Mouse (Mus musculus): ENCODE data around the gene Mrpl54. TPM values are rescaled to one million over a fixed set of nuclear protein-coding genes. Genes with fewer than 3 reads are reported as not detected.

Mrpl54 gene
- 100 to 1,000 TPM; 111 to 132 TPM for polyA plus RNA-seq (2017; shearing (Covaris generic))

DNA sequence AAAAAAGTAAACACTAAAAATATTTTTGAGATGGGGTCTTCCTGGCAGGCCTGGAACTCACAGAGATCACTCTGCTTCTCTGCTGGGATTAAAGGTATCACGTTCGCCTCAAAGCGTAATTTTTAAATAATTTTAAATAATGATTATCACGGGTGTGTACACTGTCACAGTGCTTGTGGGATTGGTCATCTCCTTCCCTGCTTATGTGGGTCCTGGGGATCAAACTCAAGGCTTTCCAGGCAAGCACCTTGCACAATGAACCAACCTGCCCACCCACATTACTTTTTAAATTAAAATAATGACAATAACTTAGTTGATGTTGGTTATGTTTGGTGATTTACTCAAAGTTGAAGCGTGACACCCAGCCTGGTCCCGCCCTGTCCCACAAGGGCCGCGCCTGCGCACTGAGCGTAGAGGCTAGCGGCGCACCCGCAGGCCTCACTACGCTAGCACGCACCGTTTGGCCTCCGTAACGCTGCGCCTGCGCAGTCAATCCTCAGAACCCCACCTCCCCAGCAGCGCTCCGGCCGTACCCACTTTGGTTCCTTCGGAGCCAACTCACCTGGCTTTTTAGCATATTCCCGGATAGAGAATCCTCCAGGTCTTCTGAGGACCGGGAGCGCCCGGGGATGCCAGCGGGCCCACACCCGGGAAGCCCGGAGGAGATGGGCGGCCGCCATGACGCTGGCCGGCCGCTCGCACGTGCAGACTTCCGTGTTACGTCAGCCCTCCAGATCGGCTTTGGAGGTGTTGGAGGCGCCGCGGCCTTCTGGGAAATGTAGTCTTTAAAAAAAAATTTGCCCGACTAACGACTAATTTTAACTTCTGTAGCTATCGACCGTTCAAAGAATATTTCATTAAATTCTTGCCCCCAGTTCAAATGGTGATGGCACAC lies at the start of gene Mrpl54, which contains the start of gene Apba3:
Mrpl54 (minus strand) TSS at position 724 of the 895 bp plus-strand sequence.
Apba3 (plus strand) TSS at position 750 of the 895 bp plus-strand sequence.
- ATAC-seq, result peak; percentile 88

DNA sequence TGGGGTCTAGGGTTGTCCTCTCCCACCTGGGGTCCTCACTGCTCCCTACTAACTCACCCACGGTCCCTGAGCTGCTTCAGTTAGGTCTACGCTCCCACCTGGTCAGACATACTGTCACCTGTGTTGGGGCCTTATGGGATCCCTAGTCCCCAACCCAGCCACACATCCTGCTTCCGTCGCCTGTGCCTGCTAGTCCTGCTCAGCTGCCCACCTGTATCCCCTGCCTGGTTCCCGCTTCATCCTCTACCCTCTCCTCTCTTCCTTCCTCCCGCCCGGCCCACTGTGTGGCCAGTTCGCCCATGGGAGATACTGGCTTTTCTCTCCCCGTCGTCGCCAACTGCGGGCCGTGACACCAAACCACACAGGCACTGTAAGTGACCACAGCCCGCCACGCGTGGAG lies 48.9 kb upstream of the Mrpl54 start:
- ATAC-seq, result no peak

DNA sequence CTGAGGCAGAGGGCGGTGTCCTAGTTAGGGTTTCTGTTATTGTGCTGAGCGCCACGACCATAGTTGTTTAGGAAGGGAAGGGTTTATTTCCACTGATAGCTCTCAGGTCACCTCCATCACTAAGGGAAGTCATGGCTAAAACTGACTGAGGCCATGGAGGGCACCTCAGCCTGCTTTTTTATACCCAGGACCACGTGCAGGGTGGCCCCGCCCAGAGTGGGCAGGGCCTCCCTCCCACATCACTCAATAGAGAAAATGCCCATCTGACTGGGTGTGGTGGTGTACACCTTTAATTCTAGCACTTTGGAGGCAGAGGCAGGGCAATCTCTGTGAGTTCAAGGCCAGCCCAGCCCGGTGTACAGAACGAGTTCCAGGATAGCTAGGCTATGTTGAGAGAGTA lies 47.5 kb upstream of the Mrpl54 start:
- ATAC-seq, result no peak

DNA sequence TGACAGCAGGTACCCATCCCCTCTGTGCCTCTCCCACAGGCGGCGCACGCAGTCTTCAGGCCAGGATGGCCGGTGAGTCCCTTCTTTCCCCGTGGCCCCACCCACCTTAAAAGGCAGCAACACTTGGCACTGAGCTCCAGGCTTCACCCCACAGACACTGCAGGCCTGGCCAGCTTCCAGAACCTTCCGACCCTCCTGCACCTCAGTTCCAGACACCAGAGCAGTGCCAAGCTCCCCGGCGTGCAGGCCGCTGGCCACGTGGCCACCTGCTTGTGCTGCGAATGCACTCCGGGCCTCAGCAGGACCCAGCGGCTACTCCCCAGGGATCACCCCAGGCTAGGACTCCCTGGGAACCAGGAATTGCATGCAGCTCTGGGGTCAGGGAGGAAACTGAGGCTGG lies 46.8 kb upstream of the Mrpl54 start:
- no peak for ATAC-seq

DNA sequence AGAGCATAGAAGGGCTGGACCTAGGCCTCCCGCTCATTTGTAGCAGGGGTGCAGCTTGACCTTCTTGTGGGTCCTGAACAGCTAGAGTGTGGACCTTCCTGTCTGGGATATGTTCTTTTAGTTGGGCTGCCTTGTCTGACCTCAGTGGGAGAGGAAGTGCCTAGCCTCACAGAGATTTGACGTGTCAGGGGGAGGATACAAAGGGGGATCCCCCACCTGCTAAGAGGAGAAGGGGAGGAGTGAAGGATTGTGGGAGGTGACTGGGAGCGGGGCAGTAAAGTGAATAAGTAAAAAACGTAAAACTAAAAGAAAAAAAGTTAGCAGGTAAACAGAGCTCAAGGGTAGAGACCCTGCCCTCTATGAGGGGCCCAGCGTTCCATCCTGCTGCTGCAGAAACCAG lies 42.8 kb upstream of the Mrpl54 start:
- ATAC-seq, result peak; percentile 92

DNA sequence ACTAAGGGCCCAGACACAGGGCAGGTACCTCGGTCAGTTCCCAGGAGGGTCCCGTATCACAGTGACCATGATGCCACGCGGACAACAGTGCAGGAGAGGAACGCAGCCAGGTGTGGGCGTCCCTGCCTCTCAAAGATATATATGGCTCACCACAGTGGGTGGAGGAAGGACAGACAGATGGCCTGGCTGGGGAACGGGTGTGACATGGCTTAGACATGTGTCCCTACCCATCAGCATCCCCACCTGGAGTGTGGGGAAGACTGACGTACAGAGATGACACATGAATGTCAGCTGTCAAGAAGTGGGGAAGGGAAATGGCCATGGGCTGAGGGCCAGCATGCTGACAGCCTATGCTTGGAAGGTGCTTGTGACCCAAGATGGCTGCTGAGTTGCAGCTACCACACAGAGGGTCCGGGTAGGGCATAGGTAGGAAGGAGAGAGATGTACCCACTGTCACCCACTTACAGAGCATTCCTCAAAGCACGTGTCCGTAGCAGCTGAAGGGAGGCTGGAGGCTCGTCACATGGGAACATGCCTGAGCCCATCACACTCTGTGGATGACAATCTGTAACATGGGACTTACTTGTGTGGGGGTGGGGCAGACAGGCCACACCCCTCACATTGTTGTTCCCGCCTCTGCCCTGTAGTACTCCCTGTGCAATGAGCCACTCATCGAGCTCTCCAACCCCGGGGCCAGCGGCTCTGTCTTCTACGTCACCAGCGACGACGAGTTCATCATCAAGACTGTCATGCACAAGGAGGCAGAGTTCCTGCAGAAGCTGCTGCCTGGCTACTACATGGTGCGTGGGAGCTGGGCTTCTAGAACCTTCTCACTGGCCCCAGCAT lies 40.3 kb upstream of the Mrpl54 start:
- ATAC-seq, result no peak

DNA sequence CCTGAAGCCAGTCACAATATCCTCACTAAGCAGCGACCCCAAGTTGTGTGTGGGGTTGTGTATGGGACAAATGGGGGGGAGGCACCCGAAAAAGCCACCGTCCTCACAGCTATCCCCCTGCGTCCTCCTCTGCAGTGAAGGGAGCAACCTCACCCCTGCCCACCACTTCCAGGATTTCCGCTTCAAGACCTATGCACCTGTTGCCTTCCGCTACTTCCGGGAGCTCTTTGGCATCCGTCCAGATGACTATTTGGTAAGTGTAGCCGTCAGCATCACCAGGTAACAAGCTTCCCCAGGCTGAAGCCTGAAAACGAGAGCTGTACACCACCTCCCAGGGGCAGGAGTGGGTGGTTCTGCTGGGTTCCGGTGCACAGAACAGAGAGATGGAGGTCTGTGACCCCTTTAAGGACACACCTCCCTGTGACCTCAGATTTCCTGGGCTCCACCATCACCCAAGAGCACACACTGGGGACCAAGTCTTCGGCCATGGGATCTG lies 39.5 kb upstream of the Mrpl54 start:
- no peak for ATAC-seq

DNA sequence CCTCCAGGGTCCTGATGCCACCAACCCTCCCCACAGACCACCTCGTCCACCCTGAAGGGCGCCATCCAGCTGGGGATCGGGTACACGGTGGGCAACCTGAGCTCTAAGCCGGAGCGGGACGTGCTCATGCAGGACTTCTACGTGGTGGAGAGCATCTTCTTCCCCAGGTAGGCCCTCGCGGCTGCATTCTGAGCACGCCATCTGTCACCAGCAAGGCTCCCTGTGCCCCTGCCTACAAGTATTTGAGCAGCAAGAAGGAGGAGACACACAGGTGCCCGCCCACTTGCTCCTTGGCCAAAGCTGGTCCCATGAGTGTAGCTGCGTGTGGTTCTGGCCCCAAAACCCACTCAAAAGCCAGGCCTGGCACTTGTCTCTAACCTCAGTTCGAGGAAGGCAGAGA lies 38.9 kb upstream of the Mrpl54 start:
- no peak for ATAC-seq

DNA sequence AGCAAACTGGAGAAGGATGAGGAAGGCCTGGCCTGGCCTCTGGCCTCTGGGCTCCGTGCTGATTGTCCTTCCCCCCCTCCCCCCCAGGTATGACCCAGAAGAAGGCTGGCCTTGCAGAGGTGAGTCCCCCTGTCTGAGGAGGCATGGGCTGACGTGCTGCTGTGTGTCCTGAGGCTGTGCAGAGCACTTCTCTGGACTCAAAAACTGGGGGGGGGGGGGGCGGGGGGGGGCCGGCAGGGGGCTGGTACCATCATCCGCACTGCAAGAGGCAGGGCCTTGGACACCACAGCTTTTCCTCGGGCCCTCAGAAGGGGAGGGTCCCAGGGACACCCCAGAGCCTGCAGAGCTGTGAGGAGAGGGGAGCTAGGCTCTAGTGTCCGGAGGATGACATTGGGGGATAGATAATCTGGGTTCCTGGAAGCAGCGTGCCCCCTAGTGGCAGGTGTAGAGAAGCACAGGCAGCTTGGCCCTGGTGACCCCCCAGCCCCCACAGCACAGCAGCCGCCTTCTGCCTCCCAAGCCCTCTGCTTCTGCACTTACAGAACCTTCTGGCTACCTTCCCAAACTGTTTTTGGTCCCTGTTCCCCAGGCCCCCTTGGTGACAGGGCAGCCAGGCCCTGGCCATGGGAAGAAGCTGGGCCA lies 38.0 kb upstream of the Mrpl54 start:
- peak; percentile 36 for ATAC-seq

DNA sequence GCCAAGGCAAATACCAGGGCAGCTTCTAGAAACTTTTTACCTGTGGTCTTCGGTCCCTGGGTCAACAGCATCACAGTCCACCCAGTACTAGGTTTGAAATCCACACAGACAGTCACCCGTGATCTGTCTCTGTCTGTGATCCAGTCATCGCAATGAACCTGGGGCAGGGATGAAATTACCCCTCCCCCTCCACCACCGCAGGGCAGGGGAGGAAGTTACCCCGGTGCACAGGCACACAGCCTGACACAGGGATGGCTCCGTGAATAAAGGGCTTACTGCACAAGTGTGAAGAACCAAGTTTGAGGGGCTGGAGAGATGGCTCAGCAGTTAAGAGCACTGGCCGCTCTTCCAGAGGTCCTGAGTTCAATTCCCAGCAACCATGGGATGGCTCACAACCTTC lies 37.0 kb upstream of the Mrpl54 start:
- peak; percentile 78 for ATAC-seq

DNA sequence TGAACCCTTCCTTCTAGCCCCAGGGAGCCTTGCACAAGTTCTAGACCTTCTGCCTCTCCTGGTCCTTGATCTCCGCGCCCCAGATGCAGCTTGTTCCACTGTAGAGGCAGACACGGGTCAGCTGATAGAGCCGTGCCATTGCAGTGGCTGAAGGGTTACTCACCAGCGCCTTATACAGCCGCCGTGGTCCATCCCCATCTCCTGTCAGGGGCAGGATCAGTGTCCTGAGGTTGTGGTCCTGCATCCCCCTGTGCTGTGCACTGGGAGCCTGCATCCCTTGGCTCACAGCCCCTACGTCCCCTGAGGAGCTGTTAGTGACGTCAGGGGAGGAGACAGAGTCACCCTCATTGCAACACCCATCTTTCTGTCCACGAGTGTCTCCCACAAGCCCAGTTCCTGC lies 36.5 kb upstream of the Mrpl54 start:
- ATAC-seq, result peak; percentile 15

DNA sequence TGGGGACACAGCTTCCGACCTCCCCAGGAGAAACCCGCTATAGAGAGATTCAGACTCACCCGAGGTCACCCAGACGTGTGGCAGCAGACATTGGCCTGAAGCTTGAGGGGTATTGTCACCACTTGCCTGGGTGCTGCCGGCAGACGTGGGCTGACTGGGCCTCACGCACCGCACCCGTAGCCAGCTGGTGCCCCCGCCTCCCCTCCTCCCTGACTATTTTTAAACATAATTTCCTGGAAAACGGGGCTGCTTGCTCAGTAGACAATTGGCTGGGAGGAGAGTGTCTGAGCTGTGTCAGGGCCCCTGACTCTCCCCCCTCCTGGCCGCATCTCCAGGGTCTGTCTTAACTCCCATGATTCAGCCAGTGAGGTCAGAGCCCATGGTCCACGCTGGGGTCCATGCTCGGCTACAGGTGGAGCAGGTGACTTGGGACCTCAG lies 36.1 kb upstream of the Mrpl54 start:
- ATAC-seq, result no peak

DNA sequence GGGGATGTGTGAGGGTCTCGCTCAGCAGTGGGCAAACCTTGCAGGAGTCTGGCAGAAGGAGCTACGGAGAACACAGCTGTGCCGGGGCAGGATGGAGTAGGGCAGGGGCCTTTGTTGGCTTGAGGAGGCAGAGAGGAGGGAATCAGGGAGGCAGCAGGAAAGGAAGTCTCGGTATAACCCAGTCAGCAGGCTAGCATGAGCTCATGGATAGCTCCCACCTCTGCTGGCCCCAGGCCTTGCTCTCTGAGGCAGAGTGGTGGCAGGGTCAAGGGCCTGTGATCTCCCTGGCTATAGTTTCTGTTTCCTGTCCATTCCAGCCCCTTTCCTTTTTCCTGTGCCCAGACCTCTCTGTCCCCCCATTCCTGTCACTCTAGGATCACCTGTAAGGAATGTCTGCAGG lies 35.6 kb upstream of the Mrpl54 start:
- no peak for ATAC-seq

DNA sequence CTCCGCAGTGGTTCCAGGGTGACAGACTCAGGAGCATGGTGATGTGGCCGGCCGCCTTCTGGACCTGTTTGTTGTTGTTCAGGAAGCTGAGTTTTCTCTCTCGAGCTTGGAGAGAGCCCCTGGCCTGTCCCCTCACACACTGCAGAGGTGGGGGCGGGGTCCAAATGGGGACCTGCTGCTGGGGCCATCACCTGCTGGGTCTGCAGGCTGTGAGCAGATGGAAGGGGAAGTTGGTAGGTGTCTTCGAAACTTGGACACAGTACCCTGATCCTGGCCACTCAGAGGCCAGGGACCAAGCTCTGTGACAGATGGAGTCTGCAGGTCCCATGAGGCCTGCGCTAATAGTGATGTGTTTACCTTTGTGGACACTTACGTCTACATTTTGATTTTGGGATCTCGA lies 34.6 kb upstream of the Mrpl54 start:
- ATAC-seq, result no peak

DNA sequence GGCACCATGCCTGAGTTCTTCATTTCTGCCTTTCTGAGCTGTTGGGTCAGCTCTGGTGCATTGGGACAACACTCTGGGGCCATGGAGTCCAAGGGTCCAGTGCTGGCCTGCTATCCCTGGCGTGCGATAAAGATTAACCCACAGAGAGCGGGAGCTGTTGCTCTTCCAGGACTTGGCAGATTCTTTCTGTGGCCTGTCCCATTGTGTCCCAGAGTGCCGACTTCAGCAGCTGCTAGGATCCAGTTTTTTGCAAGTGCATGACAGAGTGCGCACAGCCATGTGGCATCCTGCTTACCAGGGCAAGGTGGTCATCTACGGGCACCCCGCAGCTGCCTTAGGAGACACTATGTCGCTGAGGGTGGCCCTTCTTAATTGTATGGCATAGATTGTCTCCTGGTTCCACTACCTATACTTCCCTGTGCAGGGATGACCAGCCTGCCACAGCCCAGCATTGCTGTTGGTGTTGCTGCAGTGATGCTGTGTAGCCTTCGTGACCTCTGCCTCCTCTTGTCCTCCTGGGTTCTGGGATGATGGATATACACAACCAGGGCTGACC lies 33.7 kb upstream of the Mrpl54 start:
- no peak for ATAC-seq

DNA sequence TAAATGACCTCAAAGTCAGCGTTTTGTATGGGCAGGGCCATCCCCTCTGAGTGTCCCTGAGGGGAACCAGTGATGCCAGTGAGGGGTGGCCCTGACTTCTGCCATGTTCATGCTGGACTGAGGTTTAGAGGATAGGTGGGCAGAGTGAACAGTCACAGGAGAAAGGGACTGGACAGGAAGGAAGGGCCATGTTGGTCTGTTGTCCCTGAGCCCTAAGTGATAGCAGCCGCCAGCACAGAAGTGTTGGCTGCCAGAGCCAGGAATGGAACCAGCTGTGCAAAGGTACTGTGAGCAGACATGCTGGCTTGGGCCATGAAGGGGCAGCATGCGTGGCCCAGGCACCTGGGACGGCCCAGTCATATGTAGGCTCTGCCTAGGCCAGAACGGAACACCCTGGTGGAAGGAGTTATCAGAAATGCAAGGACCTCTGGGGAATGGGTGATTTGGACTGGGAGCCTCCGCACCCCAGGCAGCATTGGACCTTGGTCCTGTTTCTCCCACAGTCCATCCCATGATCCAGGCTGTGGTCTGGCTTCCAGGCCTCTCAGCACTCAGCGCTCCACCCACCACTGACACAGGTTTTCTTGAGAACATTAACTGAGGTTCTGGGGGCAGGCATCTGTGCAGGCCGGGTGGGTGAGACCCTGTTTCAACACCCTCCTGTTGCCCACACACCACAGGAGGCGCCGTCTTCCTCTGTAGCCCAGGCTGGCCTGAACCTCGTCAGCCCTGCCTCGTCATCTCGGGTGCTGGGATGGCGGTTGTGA lies 33.0 kb upstream of the Mrpl54 start:
- ATAC-seq, result no peak

DNA sequence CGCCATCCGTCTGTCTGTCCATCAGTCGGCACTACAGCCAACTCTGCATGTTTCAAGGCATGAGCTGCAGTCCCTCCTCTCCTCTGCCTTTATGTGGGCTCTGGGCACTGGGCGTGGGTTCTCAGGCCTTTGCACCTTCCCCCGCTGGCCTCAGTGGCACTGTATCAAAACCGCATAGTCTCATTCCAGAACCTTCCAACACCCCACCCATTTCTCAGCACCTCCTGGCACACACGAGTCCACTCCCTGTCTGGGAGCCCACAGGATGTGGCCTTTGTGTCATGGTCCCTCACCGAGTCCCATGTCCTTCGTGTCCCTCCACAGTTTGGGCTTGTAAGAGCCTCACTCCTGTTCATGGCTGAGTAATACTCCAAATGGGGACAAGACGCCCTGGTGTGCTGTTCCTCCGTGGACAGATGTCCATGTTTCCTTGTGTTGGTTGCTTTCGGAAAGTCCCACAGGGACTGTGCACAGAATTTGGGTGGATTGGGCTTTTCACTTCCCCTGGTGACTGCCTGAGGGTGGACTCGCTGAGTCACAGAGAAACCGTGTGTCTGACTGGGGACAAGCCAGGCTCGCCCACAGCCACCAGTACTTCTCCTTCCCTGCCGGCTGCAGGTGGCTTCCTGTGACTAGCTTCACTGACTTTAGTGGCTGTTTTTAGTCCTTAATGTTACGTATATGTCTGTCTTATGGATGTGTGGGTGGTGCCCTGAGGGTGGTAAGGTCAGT lies 31.8 kb upstream of the Mrpl54 start:
- peak; percentile 61 for ATAC-seq

DNA sequence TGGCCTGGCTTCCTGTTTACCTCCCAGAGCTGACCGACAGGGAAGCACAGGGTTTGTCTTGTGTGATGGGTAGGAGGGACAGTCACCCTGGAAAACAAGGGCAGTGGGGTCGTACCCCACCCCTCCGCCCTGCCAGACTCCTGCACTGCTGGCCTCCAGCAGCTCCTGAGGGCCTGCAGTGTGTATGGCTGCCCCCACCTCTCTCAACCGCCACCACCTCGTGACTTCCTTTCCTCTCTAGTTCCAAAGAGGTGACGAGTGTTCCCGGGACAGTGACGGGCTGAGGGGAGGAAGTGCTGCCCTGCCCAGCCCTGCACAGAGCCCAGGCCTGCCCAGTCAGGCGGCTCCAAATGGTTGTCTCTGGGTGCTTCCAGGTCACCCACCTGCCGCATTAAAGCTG lies 31.1 kb upstream of the Mrpl54 start:
- peak; percentile 65 for ATAC-seq

DNA sequence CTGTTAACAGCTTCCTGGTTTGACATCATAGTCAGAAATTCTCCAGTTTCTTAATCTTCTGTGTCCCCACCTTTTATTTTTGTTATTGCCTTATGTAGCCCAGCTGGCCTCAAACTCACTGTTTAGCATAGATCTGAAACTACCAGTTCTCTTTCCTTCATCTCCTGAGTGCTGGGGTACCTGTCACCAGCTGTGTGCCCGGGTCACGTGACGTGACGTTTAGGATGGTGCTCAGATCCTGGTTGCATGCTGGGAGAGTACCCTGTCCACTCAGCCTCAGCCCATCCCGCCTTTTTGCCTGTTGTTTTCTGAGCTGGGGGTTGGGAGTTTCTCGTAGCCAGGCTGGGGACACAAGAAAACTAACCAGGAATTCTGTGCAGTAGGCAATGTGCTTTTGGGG lies 30.5 kb upstream of the Mrpl54 start:
- ATAC-seq, result no peak

DNA sequence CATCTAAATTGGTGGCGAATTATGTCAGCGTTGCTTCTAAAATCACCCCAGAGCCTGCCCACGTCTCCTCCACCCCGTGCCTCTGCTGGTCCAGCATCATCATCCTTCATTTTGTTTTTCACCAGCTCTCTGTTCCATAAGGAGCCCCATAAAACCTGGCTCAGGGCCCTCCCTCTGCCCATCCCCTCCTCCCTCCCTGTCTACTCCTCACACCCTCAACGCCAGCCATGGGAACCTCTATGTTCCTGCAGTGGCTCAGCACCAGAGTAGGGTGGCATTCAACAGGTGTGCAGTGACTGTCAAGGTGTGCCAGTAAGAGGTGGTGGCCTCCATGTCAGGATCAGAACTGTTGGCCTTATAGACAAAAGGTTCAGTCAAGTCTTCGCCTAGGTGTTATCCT lies 28.5 kb upstream of the Mrpl54 start:
- no peak for ATAC-seq

DNA sequence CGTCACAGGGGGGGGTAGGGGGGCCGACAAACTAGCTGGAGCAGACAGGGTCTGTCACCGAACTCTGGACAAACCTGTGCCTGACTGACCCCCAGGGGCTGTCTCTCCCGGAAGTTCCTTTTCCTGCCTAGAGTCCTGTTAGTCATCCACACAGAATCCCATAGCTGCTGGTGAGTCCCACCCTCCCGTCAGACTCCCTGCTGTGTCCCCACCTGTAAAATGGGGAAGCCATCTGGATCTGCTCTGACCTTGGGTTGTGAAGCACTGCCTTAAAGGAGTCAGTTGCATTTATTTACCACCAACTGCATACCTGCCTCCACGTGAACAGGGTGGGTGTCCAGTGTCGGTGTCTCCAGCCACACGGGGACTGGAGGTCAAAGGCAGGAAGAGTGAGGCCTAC lies 27.7 kb upstream of the Mrpl54 start:
- ATAC-seq, result no peak
